Mouse (Mus musculus) erythroblast, adult 5-6 weeks (primary cell): ENCODE data around the gene Tgfbr1. TPM values are rescaled to one million over a fixed set of nuclear protein-coding genes. Genes with fewer than 3 reads are reported as not detected.

Experiments used
- ATAC-seq: replicated peaks from 2 replicates; pipeline ENCODE4 v1.8.0; 2016; ENCODE audit warnings: moderate number of reproducible peaks, mild to moderate bottlenecking, moderate TSS enrichment, inconsistent platforms; ENCODE audit not compliant: poor library complexity, low FRiP score, severe bottlenecking
- total RNA-seq, 2 experiments: library from RNA; stranded (forward) in 1 of 2; stranded (reverse) in 1 of 2; fragments of 150-400 nt in 1 of 2; fragments of 200-764, 138-1000 nt in 1 of 2; gene quantifications; 2 replicates each; pipeline versions ENCODE4 v1.2.3 to v1.2.4; 2015 to 2017; ENCODE audit warnings: low replicate concordance in 2 of 2

Tgfbr1 gene
- total RNA-seq, 2 experiments from 2014 or later, result 6.3 to 7.8 TPM

- no peak for ATAC-seq
Measured at GRCm38 (mm10) chr4:47449586-47450522, 96.8 kb downstream of the Tgfbr1 start.

Other genes starting within 250 kb of the Tgfbr1 start
- gene Col15a1, start 145.1 kb upstream of the Tgfbr1 start, total RNA-seq (2015; ENCODE audit: low replicate concordance), result 1.9 TPM in 1 of 2 replicates, not detected in the other
- not detected in 2 replicates for gene Col15a1, start 145.1 kb upstream of the Tgfbr1 start, total RNA-seq (2017; ENCODE audit: low replicate concordance)
- gene Alg2, start 121.1 kb downstream of the Tgfbr1 start, total RNA-seq (2015; ENCODE audit: low replicate concordance), result 3.8 and 11.1 TPM in 2 replicates
- 2.2 and 14.1 TPM in 2 replicates for gene Alg2, start 121.1 kb downstream of the Tgfbr1 start, total RNA-seq (2017; ENCODE audit: low replicate concordance)
- 111 and 116 TPM in 2 replicates for gene Sec61b, start 121.4 kb downstream of the Tgfbr1 start, total RNA-seq (2015; ENCODE audit: low replicate concordance)
- 25.0 and 34.6 TPM in 2 replicates for gene Sec61b, start 121.4 kb downstream of the Tgfbr1 start, total RNA-seq (2017; ENCODE audit: low replicate concordance)